Mouse (Mus musculus): ENCODE measurements around the gene Acss1.

The Acss1 gene

GRCm38 (mm10) chr2:150637702-150638369, 30.5 kb downstream of the Acss1 start:
- DNase-seq: no peak

- DNase-seq: no peak
These were observed 32.3 kb downstream of the Acss1 start for GRCm38 (mm10) chr2:150635877-150636446.

GRCm38 (mm10) chr2:150629255-150629654, 39.0 kb downstream of the Acss1 start:
- no peak for DNase-seq

GRCm38 (mm10) chr2:150627140-150627539, 41.2 kb downstream of the Acss1 start:
- no peak for DNase-seq

- no peak for DNase-seq
These were observed 43.4 kb downstream of the Acss1 start for GRCm38 (mm10) chr2:150624926-150625325.

- no peak for DNase-seq
These were observed 44.3 kb downstream of the Acss1 start for GRCm38 (mm10) chr2:150623957-150624356.

GRCm38 (mm10) chr2:150621698-150622097, 46.6 kb downstream of the Acss1 start:
- no peak for DNase-seq

GRCm38 (mm10) chr2:150610097-150610496, 58.2 kb downstream of the Acss1 start:
- DNase-seq: no peak

- peak; percentile 38 for DNase-seq
These were observed 59.3 kb downstream of the Acss1 start for GRCm38 (mm10) chr2:150608872-150609560.

GRCm38 (mm10) chr2:150608087-150608799, 60.1 kb downstream of the Acss1 start, which contains the start of gene Apmap:
Apmap (minus strand) TSS chr2:150608567.
- peak; percentile 97 for DNase-seq

GRCm38 (mm10) chr2:150607086-150607485, 61.2 kb downstream of the Acss1 start:
- no peak for DNase-seq

GRCm38 (mm10) chr2:150604802-150605201, 63.5 kb downstream of the Acss1 start:
- DNase-seq: no peak

- no peak for DNase-seq
These were observed 66.1 kb downstream of the Acss1 start for GRCm38 (mm10) chr2:150602166-150602565.

- DNase-seq: no peak
These were observed 68.0 kb downstream of the Acss1 start for GRCm38 (mm10) chr2:150600263-150600662.

- no peak for DNase-seq
These were observed 72.7 kb downstream of the Acss1 start for GRCm38 (mm10) chr2:150595411-150596190.

- no peak for DNase-seq
These were observed 79.2 kb downstream of the Acss1 start for GRCm38 (mm10) chr2:150589076-150589475.

- no peak for DNase-seq
These were observed 88.7 kb downstream of the Acss1 start for GRCm38 (mm10) chr2:150579628-150580027.

- DNase-seq: no peak
These were observed 89.7 kb downstream of the Acss1 start for GRCm38 (mm10) chr2:150578603-150579002.

GRCm38 (mm10) chr2:150576256-150576655, 92.0 kb downstream of the Acss1 start:
- no peak for DNase-seq

GRCm38 (mm10) chr2:150572463-150572862, 95.8 kb downstream of the Acss1 start:
- no peak for DNase-seq

GRCm38 (mm10) chr2:150570761-150571160, 97.5 kb downstream of the Acss1 start:
- no peak for DNase-seq

GRCm38 (mm10) chr2:150569847-150570590, 98.3 kb downstream of the Acss1 start, which contains the start of gene Cst7:
Cst7 (plus strand) TSS chr2:150570415.
- DNase-seq: no peak

Data from right cerebral cortex, postnatal 14 days (tissue).